Mouse (Mus musculus) macrophage (primary cell): ENCODE results near the gene Ptpn1. TPM values are rescaled to one million over a fixed set of nuclear protein-coding genes. Genes with fewer than 3 reads are reported as not detected.
A peak's percentile ranks its signal among the peaks of the same experiment; 100 is the strongest.

Experiments used
- H3K27ac ChIP-seq: fragments of 350-480 bp; formaldehyde crosslinking; 2 replicates; pipeline ENCODE4 v1.9.0; 2021
- H3K36me3 ChIP-seq: fragments of 350-480 bp; formaldehyde crosslinking; 2 replicates; pipeline ENCODE4 v1.9.0; 2021; ENCODE audit errors: inconsistent target
- H3K4me3 ChIP-seq: fragments of 350-480 bp; formaldehyde crosslinking; 2 replicates; pipeline ENCODE4 v1.9.0; 2021; ENCODE audit errors: inconsistent target
- H3K79me2 ChIP-seq: fragments of 350-480 bp; formaldehyde crosslinking; 2 replicates; pipeline ENCODE4 v1.9.0; 2021; ENCODE audit errors: inconsistent target
- WGBS: methylation state at CpG from one replicate; pipeline ENCODE4 v1.1.7; 2026; ENCODE audit warnings: inconsistent platforms; ENCODE audit not compliant: missing documents; 5-methylcytosine and 5-hydroxymethylcytosine counted together
- polyA plus RNA-seq: library from polyadenylated mRNA; stranded (reverse); fragments of 250-400 nt; gene quantifications from 3 replicates; pipeline ENCODE4 v1.2.4, GENCODE M21; 2018; ENCODE audit warnings: inconsistent platforms

The Ptpn1 gene
- polyA plus RNA-seq, 1 experiment from 2014 or later, result 381 TPM

GRCm38 (mm10) chr2:167905561-167905960 lies 26.3 kb upstream of the Ptpn1 start:
- H3K79me2 ChIP-seq, result no peaks in the 10 kb centered on the region
- 84% methylated on average over 7 of the region's 8 CpGs for WGBS
- no peaks in the 10 kb centered on the region for H3K36me3 ChIP-seq
- H3K4me3 ChIP-seq, result no peak overlapping the region
- H3K27ac ChIP-seq, result no peak overlapping the region

- Histone ChIP-seq H3K79me2 (no peaks in the 10 kb centered on the region), H3K4me3 (no peak overlapping the region), H3K36me3 (no peaks in the 10 kb centered on the region), H3K27ac (no peak overlapping the region)
Observed at GRCm38 (mm10) chr2:167906729-167907128, 25.1 kb upstream of the Ptpn1 start.

- Histone ChIP-seq H3K36me3 (no peaks in the 10 kb centered on the region), H3K27ac (no peak overlapping the region), H3K4me3 (no peak overlapping the region), H3K79me2 (no peaks in the 10 kb centered on the region)
- WGBS, result 54% methylated on average over 11 of the region's 11 CpGs
Observed at GRCm38 (mm10) chr2:167909531-167910177, 22.2 kb upstream of the Ptpn1 start.

- Histone ChIP-seq H3K27ac (no peak overlapping the region), H3K4me3 (no peak overlapping the region), H3K36me3 (no peaks in the 10 kb centered on the region), H3K79me2 (no peaks in the 10 kb centered on the region)
- 61% methylated on average over 3 of the region's 3 CpGs for WGBS
Observed at GRCm38 (mm10) chr2:167910178-167910540, 21.7 kb upstream of the Ptpn1 start.

- Histone ChIP-seq H3K4me3 (no peak overlapping the region), H3K27ac (no peak overlapping the region), H3K36me3 (no peaks in the 10 kb centered on the region), H3K79me2 (no peaks in the 10 kb centered on the region)
- 91% methylated on average over 5 of the region's 5 CpGs for WGBS
Observed at GRCm38 (mm10) chr2:167911511-167911910, 20.3 kb upstream of the Ptpn1 start.

- Histone ChIP-seq H3K27ac (no peak overlapping the region), H3K36me3 (no peaks in the 10 kb centered on the region), H3K4me3 (no peak overlapping the region), H3K79me2 (no peaks in the 10 kb centered on the region)
- WGBS, result 100% methylated on average over 1 of the region's 1 CpGs
Observed at GRCm38 (mm10) chr2:167919081-167919480, 12.8 kb upstream of the Ptpn1 start.

GRCm38 (mm10) chr2:167920041-167920440 lies 11.8 kb upstream of the Ptpn1 start:
- H3K27ac ChIP-seq, result no peak overlapping the region
- H3K4me3 ChIP-seq, result no peak overlapping the region
- H3K36me3 ChIP-seq, result no peaks in the 10 kb centered on the region
- no peaks in the 10 kb centered on the region for H3K79me2 ChIP-seq
- 78% methylated on average over 11 of the region's 11 CpGs for WGBS

- Histone ChIP-seq H3K27ac (no peak overlapping the region), H3K4me3 (no peak overlapping the region), H3K36me3 (no peaks in the 10 kb centered on the region), H3K79me2 (no peaks in the 10 kb centered on the region)
- 80% methylated on average over 8 of the region's 9 CpGs for WGBS
Observed at GRCm38 (mm10) chr2:167920960-167921495, 10.8 kb upstream of the Ptpn1 start.

- no peak overlapping the region for H3K27ac ChIP-seq
- no peak overlapping the region for H3K4me3 ChIP-seq
- WGBS, result 41% methylated on average over 8 of the region's 8 CpGs
- no peaks in the 10 kb centered on the region for H3K79me2 ChIP-seq
- H3K36me3 ChIP-seq, result no peaks in the 10 kb centered on the region
Observed at GRCm38 (mm10) chr2:167921823-167922222, 10.0 kb upstream of the Ptpn1 start.

- H3K79me2 ChIP-seq, result no peaks in the 10 kb centered on the region
- no peaks in the 10 kb centered on the region for H3K36me3 ChIP-seq
- H3K4me3 ChIP-seq, result no peak overlapping the region
- H3K27ac ChIP-seq, result peak overlapping the region; percentile 96
- 88% methylated on average over 5 of the region's 5 CpGs for WGBS
Observed at GRCm38 (mm10) chr2:167924011-167924410, 7.8 kb upstream of the Ptpn1 start.

GRCm38 (mm10) chr2:167924803-167925604 lies 6.9 kb upstream of the Ptpn1 start:
- Histone ChIP-seq H3K4me3 (peak overlapping the region; percentile 5; the same call in 1 of the 2 replicates), H3K27ac (peak overlapping the region; percentile 96), H3K79me2 (no peaks in the 10 kb centered on the region), H3K36me3 (no peaks in the 10 kb centered on the region)
- under 1% methylated on average over 29 of the region's 29 CpGs for WGBS

- Histone ChIP-seq H3K4me3 (no peak overlapping the region), H3K79me2 (no peaks in the 10 kb centered on the region), H3K36me3 (no peaks in the 10 kb centered on the region), H3K27ac (peak overlapping the region; percentile 96)
- 37% methylated on average over 11 of the region's 11 CpGs for WGBS
Observed at GRCm38 (mm10) chr2:167925841-167926800, 5.7 kb upstream of the Ptpn1 start.

- peaks cover 8% of the 10 kb centered on the region for H3K79me2 ChIP-seq
- 92% methylated on average over 4 of the region's 4 CpGs for WGBS
- no peaks in the 10 kb centered on the region for H3K36me3 ChIP-seq
- H3K27ac ChIP-seq, result no peak overlapping the region
- no peak overlapping the region for H3K4me3 ChIP-seq
Observed at GRCm38 (mm10) chr2:167928002-167928526, 3.8 kb upstream of the Ptpn1 start.

GRCm38 (mm10) chr2:167928972-167929371 lies 2.9 kb upstream of the Ptpn1 start:
- no peak overlapping the region for H3K27ac ChIP-seq
- no peaks in the 10 kb centered on the region for H3K36me3 ChIP-seq
- H3K4me3 ChIP-seq, result no peak overlapping the region
- WGBS, result 92% methylated on average over 3 of the region's 3 CpGs
- peaks cover 17% of the 10 kb centered on the region for H3K79me2 ChIP-seq
